Mouse (Mus musculus) gastrocnemius, adult 2 months (tissue): Measurements from ENCODE around the gene Sod2. TPM values are rescaled to one million over a fixed set of nuclear protein-coding genes. Genes with fewer than 3 reads are reported as not detected.
"Not testable (repeated sequence)": the region's sequence is repeated elsewhere in the genome, so short reads cannot be mapped to it uniquely, and the experiment has no call there.

Experiments used
- DNase-seq: peaks from one replicate; pipeline ENCODE4 v3.0.0; 2022
- H3K27ac ChIP-seq: fragments of 200-600 bp; 2 replicates; pipeline ENCODE4 v1.8.1; 2022; ENCODE audit warnings: mild to moderate bottlenecking
- H3K4me3 ChIP-seq: fragments of 200-600 bp; 2 replicates; pipeline ENCODE4 v1.8.1; 2022; ENCODE audit warnings: mild to moderate bottlenecking, moderate library complexity
- CTCF ChIP-seq: fragments of 200-600 bp; IDR thresholded peaks from 2 replicates; pipeline ENCODE4 v1.8.1; 2022; ENCODE audit warnings: antibody characterized with exemption, mild to moderate bottlenecking, moderate library complexity
- intact Hi-C: fragments of 180-260 bp; cut with DNase I; formaldehyde crosslinking; loops from one replicate; pipeline ENCODE4 v1.15.1; 2025
- total RNA-seq, 2 experiments: library from RNA; stranded (reverse); gene quantifications; 2 replicates each; pipeline ENCODE4 v1.2.3; 2021

The Sod2 gene
- total RNA-seq, 2 experiments from 2014 or later = 383 to 534 TPM

DNA sequence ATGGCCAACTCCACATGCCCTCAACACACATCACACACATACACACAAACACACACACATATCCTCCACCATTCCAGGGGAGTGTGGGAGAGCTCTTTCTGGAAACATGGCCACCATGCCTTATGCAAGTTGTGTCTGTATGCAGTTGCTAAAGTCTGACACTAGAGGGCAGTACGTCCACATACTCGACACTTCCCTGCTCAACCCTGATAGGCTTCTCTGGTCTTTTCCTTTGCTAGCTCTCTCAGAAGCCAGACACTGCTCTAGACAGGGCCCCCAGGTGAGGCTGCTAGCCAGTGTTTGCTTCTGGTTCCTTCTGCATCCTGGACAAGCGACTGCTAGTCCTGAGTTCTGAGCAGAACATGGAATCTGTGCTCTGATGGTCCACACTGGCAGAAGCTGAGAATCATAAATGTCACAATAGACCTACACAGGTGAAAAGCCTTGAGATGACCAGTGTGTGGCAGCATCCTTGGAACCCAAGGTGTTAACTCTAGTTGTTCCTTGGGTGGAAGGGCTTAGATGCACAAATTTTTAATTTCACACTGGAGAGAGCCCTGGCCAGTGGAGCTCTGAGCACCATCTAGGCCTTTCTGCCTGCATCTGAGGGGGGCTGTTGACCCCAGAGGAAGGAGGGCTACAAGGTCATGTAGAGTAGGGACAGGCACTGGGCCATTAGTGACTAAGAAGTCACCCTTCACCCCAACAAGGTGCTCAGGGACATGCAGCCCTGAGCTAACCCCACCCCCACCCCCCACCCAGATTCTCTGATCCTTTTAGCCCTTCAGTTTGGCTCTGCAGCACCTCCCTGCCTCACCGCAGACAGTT lies 37.4 kb downstream of the Sod2 start:
- intact Hi-C loops, H3K27ac ChIP-seq, H3K4me3 ChIP-seq: not testable (repeated sequence)
- peak; percentile 67 for TF ChIP-seq CTCF
- peak; percentile 36 for DNase-seq

DNA sequence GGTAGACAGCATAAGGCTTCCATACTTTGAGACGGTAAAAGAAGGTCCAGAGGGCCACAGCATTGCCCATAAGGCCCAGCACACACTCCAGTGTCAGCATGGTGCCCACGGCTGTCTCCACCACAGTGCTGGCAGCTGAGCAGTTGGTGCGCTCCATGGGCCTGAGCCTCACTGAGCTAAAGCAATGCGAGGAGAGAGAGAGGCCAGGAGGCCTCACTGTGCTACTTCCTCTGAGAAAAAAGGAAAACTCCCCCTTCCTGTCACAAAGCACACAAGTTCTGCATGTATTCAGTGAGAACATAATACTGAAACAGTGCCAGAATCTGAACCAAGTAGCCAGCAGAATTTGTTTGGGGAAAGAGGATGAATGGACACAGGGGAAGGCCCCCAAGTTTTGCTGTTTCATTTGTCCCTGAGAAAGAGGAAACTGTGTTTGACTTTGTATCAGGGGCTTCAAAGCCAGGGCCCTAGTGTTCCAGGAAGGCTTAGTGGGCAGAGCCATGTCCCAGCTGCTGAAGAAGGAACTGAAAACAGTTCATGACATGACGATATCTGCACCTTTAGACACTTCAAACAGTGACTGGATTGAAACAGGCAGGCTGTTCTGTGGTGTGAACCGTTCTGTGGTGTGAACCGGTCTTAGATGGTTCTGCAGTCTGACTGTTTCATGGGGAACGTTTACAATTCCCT lies 45.6 kb downstream of the Sod2 start, which contains the start of gene Gpr31b:
Gpr31b (minus strand) TSS at position 173 of the 690 bp plus-strand sequence.
- DNase-seq, H3K4me3 ChIP-seq, H3K27ac ChIP-seq, intact Hi-C loops: not testable (repeated sequence)

DNA sequence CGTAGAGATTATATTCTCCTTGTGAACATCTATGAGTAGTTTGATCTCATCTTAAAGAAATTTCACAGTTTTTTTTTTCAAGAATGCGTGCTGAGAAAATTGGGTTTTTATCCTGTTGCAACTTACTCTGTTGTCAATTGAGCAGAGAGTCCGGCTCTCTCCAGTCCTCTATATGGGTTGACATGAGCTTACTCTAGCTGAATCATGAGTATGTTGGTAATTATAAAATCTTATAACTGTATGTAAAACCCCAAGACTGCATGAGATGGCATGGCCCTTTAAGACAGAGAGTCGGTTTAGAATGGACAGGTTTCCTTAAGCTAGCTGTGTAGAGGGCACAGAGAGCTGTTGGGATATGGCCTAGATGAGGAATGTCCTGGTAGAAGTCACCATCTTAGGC lies 54.2 kb downstream of the Sod2 start, which contains the start of gene Tcp10b:
Tcp10b (plus strand) TSS at position 301 of the 400 bp plus-strand sequence.
- H3K27ac ChIP-seq, DNase-seq, H3K4me3 ChIP-seq, intact Hi-C loops: not testable (repeated sequence)

- DNase-seq, H3K4me3 ChIP-seq, intact Hi-C loops: not testable (repeated sequence)
Observed at GRCm38 (mm10) chr17:13062882-13063281, 56.2 kb downstream of the Sod2 start.

GRCm38 (mm10) chr17:13067864-13068385 lies 61.3 kb downstream of the Sod2 start:
- DNase-seq, H3K27ac ChIP-seq, intact Hi-C loops, H3K4me3 ChIP-seq: not testable (repeated sequence)

More at GRCm38 (mm10) chr17:13062882-13063281, 56.2 kb downstream of the Sod2 start:
- H3K27ac ChIP-seq = not testable (repeated sequence)

GRCm38 (mm10) chr17:13069227-13069626 lies 62.6 kb downstream of the Sod2 start:
- DNase-seq, H3K27ac ChIP-seq, intact Hi-C loops, H3K4me3 ChIP-seq: not testable (repeated sequence)

Other genes with a start within 250 kb of the Sod2 start
- gene Igf2r, start 237.2 kb upstream of the Sod2 start, total RNA-seq = 10 to 100 TPM; 36.9 to 46.7 TPM
- gene Mas1, start 138.7 kb upstream of the Sod2 start, total RNA-seq = under 1 TPM; 0.23 to 0.25 TPM
- 1 to 10 TPM; 4.3 TPM for gene Mrgprh, start 130.8 kb upstream of the Sod2 start, total RNA-seq
- under 1 TPM in 1 of 2 experiments, not detected in 1; 0.33 TPM for gene Pnldc1, start 96.6 kb upstream of the Sod2 start, total RNA-seq
- 100 to 1,000 TPM; 175 to 177 TPM for gene Tcp1, start 91.1 kb upstream of the Sod2 start, total RNA-seq
- gene Mrpl18, start 90.5 kb upstream of the Sod2 start, total RNA-seq = 100 to 1,000 TPM in 1 of 2 experiments, 10 to 100 TPM in 1; 86.5 to 135 TPM
- gene Acat3, start 66.2 kb upstream of the Sod2 start, total RNA-seq = not detected
- 1 to 10 TPM; 2.6 to 4.9 TPM for gene Acat2, start 46.1 kb upstream of the Sod2 start, total RNA-seq
- 10 to 100 TPM; 29.1 to 30.0 TPM for gene Wtap, start 12.7 kb upstream of the Sod2 start, total RNA-seq
- gene Gpr31b, start 45.5 kb downstream of the Sod2 start, total RNA-seq = not detected
- under 1 TPM; 0.28 to 0.36 TPM for gene Tcp10b, start 54.3 kb downstream of the Sod2 start, total RNA-seq
- not detected for gene Unc93a, start 125.0 kb downstream of the Sod2 start, total RNA-seq
- not detected for gene Smok2a, start 214.3 kb downstream of the Sod2 start, total RNA-seq
- not detected for gene Smok2b, start 223.4 kb downstream of the Sod2 start, total RNA-seq